Mouse (Mus musculus) kidney, adult 2 months (tissue): ENCODE results near the gene Zfp94.

Experiments
- CTCF ChIP-seq: fragments of 200-500 bp; conservative IDR thresholded peaks from 2 replicates; pipeline ENCODE4 v1.5.1; 2011; ENCODE audit warnings: low read depth, mild to moderate bottlenecking, control low read depth, low read length, moderate library complexity, mixed read lengths; ENCODE audit not compliant: insufficient read depth, insufficient read length
- POLR2A ChIP-seq: fragments of 200-500 bp; IDR thresholded peaks from one replicate; pipeline ENCODE4 v1.6.1; 2011; ENCODE audit warnings: low read depth, low read length, control low read depth

DNA sequence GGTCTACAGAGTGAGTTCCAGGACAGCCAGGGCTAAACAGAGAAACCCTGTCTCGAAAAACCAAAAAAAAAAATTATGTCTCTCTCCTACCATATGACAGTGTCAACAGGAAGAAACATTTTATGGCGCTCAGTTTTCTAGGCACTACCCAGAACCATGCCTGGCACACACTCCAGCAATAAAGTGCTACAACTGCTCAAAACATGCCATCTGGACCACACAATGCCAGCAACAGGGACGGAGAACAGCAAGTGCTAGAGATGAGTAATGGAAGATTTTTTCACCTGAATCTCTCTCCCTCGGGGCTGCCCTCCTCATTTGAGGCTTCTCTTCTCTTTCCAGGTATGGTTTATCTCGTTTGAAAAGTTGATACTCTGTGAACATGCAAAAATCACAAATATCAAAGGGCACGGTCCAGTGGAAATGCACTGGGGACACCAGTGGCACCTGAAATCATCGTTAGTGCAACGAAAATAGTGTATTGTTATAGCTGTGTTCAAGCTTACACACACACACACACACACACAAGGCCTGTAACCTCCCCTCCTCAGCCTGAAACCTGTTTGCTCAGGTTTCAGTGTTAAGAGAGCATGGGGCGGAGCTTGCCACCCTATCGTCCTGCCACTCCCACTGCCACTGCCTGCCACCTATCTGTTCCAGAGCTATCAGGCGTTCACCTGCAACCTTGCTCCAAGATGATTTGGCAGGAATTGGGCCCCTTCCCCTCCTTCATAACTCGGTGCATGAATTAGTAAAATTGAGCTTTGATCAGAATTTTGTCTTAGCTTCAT lies 23.2 kb downstream of the Zfp94 start:
- TF ChIP-seq POLR2A = no peak
- TF ChIP-seq CTCF = no peak
